Mouse (Mus musculus) kidney, adult 8-10 months (tissue): ENCODE measurements around the gene Cyp2d26.
A peak's percentile ranks its signal among the peaks of the same experiment; 100 is the strongest.

Experiments used
- DNase-seq, 2 experiments: peaks; one replicate each; pipeline ENCODE4 v3.0.0; 2022

Cyp2d26 gene

GRCm38 (mm10) chr15:82748141-82748540 is 46.0 kb downstream of the Cyp2d26 start:
- DNase-seq: no peak

- peak; percentile 9 to 11 for DNase-seq
Observed at GRCm38 (mm10) chr15:82747516-82747915, 46.6 kb downstream of the Cyp2d26 start.
